Mouse (Mus musculus) stomach, postnatal 0 days (tissue): ENCODE data around the gene Sorcs1. TPM values are rescaled to one million over a fixed set of nuclear protein-coding genes. Genes with fewer than 3 reads are reported as not detected.

Experiments used
- ATAC-seq: fragments of 200-750 bp; cut with Nextera tagmentation; 2 replicates; pipeline ENCODE4 v1.8.0; 2017; ENCODE audit not compliant: low FRiP score, low TSS enrichment
- DNase-seq: peaks from one replicate; pipeline ENCODE4 v3.0.0-alpha.2; 2016; ENCODE audit warnings: low spot score
- H3K27ac ChIP-seq: fragments of 300-500 bp; sonication (generic); replicated peaks from 2 replicates; pipeline ENCODE4 v1.5.1; 2014; ENCODE audit warnings: mild to moderate bottlenecking, control low read depth
- H3K27me3 ChIP-seq: fragments of 300-500 bp; sonication (generic); 2 replicates; pipeline ENCODE4 v1.6.1; 2014; ENCODE audit warnings: low read length; ENCODE audit not compliant: control insufficient read depth, insufficient read depth
- H3K36me3 ChIP-seq: fragments of 300-500 bp; sonication (generic); 2 replicates; pipeline ENCODE4 v1.6.1; 2014; ENCODE audit warnings: low read length, mixed read lengths; ENCODE audit not compliant: control insufficient read depth, insufficient read depth
- H3K4me1 ChIP-seq: fragments of 300-500 bp; sonication (generic); replicated peaks from 2 replicates; pipeline ENCODE4 v1.6.1; 2014; ENCODE audit warnings: antibody characterized with exemption; ENCODE audit not compliant: control insufficient read depth, insufficient read depth
- H3K4me2 ChIP-seq: fragments of 300-500 bp; sonication (generic); replicated peaks from 2 replicates; pipeline ENCODE4 v1.6.1; 2014; ENCODE audit warnings: low read depth, mild to moderate bottlenecking, control low read depth, moderate library complexity
- H3K4me3 ChIP-seq: fragments of 300-500 bp; sonication (generic); 2 replicates; pipeline ENCODE4 v1.5.1; 2014; ENCODE audit warnings: low read depth, low read length, control low read depth
- H3K9ac ChIP-seq: fragments of 300-500 bp; sonication (generic); 2 replicates; pipeline ENCODE4 v1.6.1; 2014; ENCODE audit warnings: mild to moderate bottlenecking, low read length, control low read depth, mixed read lengths
- H3K9me3 ChIP-seq: fragments of 300-500 bp; sonication (generic); 2 replicates; pipeline ENCODE4 v1.6.1; 2016; ENCODE audit warnings: low read length; ENCODE audit not compliant: control insufficient read depth
- CTCF ChIP-seq: IDR thresholded peaks from 2 replicates; pipeline ENCODE4 v1.5.1; 2016; ENCODE audit warnings: antibody characterized with exemption, low read depth, mild to moderate bottlenecking, moderate library complexity
- EP300 ChIP-seq: optimal IDR thresholded peaks from 2 replicates; pipeline ENCODE3; 2016; ENCODE audit warnings: antibody characterized with exemption
- WGBS: fragments of 180-500 bp; shearing (Covaris S2); extraction: QIAGEN DNeasy Blood & Tissue Kit; methylation state at CpG from one replicate; pipeline ENCODE4 v1.1.7; 2014; 5-methylcytosine and 5-hydroxymethylcytosine counted together
- polyA plus RNA-seq: library from polyadenylated mRNA; unstranded; fragments of >200 nt; fragmentation: Nextera tagmentation; extraction: Ambion mirVana; gene quantifications from 2 replicates; pipeline ENCODE4 v1.2.1, GENCODE M21; 2015

Sorcs1 gene
- polyA plus RNA-seq, 1 experiment from 2014 or later = 1.4 TPM

DNA sequence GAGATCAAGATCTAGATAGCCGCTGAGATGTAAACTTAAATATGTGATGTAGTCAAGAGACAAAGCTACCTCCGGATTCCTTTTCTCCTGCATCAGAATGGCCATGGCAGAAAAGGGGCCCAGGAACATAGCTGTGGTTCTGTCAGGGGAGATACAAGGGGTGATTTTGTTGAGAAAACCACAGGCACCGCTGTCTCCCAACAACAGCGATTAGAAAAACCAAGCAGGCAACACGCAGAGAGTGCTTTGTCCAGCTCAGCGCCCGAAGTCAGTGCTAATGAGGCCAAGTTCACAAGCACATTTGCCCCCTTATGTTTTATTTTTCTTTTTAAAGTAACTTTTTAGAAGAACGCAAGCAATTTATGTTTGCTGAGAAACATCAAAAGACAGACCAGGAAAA, 10.9 kb downstream of the Sorcs1 start:
- TF ChIP-seq CTCF (no peak), EP300 (no peak)
- no peak overlapping the region for H3K4me3 ChIP-seq
- H3K9me3 ChIP-seq = no peaks in the 10 kb centered on the region
- WGBS = 80% methylated on average over 8 of the region's 8 CpGs
- H3K9ac ChIP-seq = no peak overlapping the region
- H3K4me2 ChIP-seq = no peak overlapping the region
- H3K27me3 ChIP-seq = no peaks in the 10 kb centered on the region
- DNase-seq = no peak
- H3K36me3 ChIP-seq = no peaks in the 10 kb centered on the region
- no peaks in the 10 kb centered on the region for H3K4me1 ChIP-seq
- H3K27ac ChIP-seq = no peak overlapping the region
- no peak for ATAC-seq

- no peak for ATAC-seq
- H3K4me2 ChIP-seq = no peak overlapping the region
- no peaks in the 10 kb centered on the region for H3K36me3 ChIP-seq
- TF ChIP-seq EP300 = no peak
- TF ChIP-seq CTCF = no peak
- WGBS = 48% methylated on average over 1 of the region's 1 CpGs
- H3K4me3 ChIP-seq = no peak overlapping the region
- no peak for DNase-seq
- H3K9ac ChIP-seq = no peak overlapping the region
- no peak overlapping the region for H3K27ac ChIP-seq
- H3K9me3 ChIP-seq = no peaks in the 10 kb centered on the region
- H3K27me3 ChIP-seq = no peaks in the 10 kb centered on the region
- H3K4me1 ChIP-seq = no peaks in the 10 kb centered on the region
Observed at GRCm38 (mm10) chr19:50664311-50664710, 14.1 kb downstream of the Sorcs1 start.

DNA sequence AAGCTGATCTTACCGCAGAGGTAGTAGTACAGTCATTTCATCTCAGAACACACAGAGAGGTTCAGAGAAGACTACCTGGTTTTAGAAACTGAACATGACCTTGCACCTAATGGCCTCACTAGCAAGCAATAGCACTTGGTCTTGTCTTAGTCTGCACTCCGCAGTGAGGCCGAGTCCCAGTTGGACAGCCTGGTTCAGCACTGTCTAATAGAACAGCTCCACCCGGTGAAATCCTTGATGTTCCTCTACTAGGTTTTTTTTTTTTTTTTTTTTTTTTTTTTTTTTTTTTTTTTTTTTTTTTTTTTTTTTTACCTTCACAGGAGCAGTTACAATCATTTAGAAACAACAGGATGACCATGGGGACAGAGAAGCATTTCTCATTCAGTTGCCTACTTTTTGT, 19.3 kb downstream of the Sorcs1 start:
- Histone ChIP-seq H3K4me3 (no peak overlapping the region), H3K36me3 (no peaks in the 10 kb centered on the region), H3K9me3 (no peaks in the 10 kb centered on the region), H3K27ac (no peak overlapping the region), H3K4me1 (no peaks in the 10 kb centered on the region), H3K4me2 (no peak overlapping the region), H3K27me3 (no peaks in the 10 kb centered on the region), H3K9ac (no peak overlapping the region)
- TF ChIP-seq CTCF = no peak
- no peak for TF ChIP-seq EP300
- ATAC-seq = no peak
- no peak for DNase-seq
- 63% methylated on average over 4 of the region's 4 CpGs for WGBS

GRCm38 (mm10) chr19:50652750-50653149, 25.7 kb downstream of the Sorcs1 start:
- Histone ChIP-seq H3K9me3 (no peaks in the 10 kb centered on the region), H3K27ac (no peak overlapping the region), H3K4me3 (no peak overlapping the region), H3K4me2 (no peak overlapping the region), H3K27me3 (no peaks in the 10 kb centered on the region), H3K36me3 (no peaks in the 10 kb centered on the region), H3K4me1 (no peaks in the 10 kb centered on the region), H3K9ac (no peak overlapping the region)
- 58% methylated on average over 5 of the region's 5 CpGs for WGBS
- TF ChIP-seq EP300 (no peak), CTCF (no peak)
- ATAC-seq = no peak
- no peak for DNase-seq

- H3K4me1 ChIP-seq = no peaks in the 10 kb centered on the region
- no peak overlapping the region for H3K4me3 ChIP-seq
- H3K27me3 ChIP-seq = no peaks in the 10 kb centered on the region
- H3K36me3 ChIP-seq = no peaks in the 10 kb centered on the region
- TF ChIP-seq EP300 = no peak
- TF ChIP-seq CTCF = no peak
- no peaks in the 10 kb centered on the region for H3K9me3 ChIP-seq
- no peak overlapping the region for H3K27ac ChIP-seq
- WGBS = 54% methylated on average over 1 of the region's 1 CpGs
- no peak overlapping the region for H3K4me2 ChIP-seq
- DNase-seq (no peak), ATAC-seq (no peak)
- no peak overlapping the region for H3K9ac ChIP-seq
Observed at GRCm38 (mm10) chr19:50643836-50644235, 34.6 kb downstream of the Sorcs1 start.

GRCm38 (mm10) chr19:50642121-50642520, 36.3 kb downstream of the Sorcs1 start:
- Histone ChIP-seq H3K9ac (no peak overlapping the region), H3K27me3 (no peaks in the 10 kb centered on the region), H3K4me3 (no peak overlapping the region), H3K9me3 (no peaks in the 10 kb centered on the region), H3K36me3 (no peaks in the 10 kb centered on the region), H3K27ac (no peak overlapping the region), H3K4me1 (no peaks in the 10 kb centered on the region), H3K4me2 (no peak overlapping the region)
- no peak for ATAC-seq
- WGBS = 78% methylated on average over 1 of the region's 1 CpGs
- TF ChIP-seq CTCF (no peak), EP300 (no peak)
- no peak for DNase-seq
